In genomic region chr15:97275626-97276395, GRCm38 (mm10) we compare ENCODE assay signal across 25 mouse cellular contexts. TPM values are rescaled to one million over a fixed set of nuclear protein-coding genes. Genes with fewer than 3 reads are reported as not detected.
A peak's percentile ranks its signal among the peaks of the same experiment; 100 is the strongest.
DNase-seq lines count a peak whose midpoint lies in the region; ATAC-seq and TF ChIP-seq lines count a peak whose summit lies in the region.
"Had no signal": no experiment of that assay in that cellular context is flagged by ENCODE, and none has a peak within 500 bp of the region (broad histone marks: within the 10 kb centered on the region; RNA-seq: fewer than 3 reads in every experiment).

No protein-coding gene starts in this region.

- TF ChIP-seq POLR2A in kidney, adult 2 months (IDR thresholded peaks at IDR 0.05; ENCODE audit: low read depth, low read length): no peak

- no peak for ATAC-seq in midbrain, embryonic 16.5 days
- ATAC-seq in midbrain, embryonic 11.5 days (ENCODE audit: low FRiP score): no peak
- ATAC-seq: Patski had no signal

- no peak overlapping the region for H3K4me2 ChIP-seq in midbrain, embryonic 16.5 days (ENCODE audit: low read length)
- no peak overlapping the region for H3K4me2 ChIP-seq in midbrain, embryonic 11.5 days
- H3K4me2 ChIP-seq: embryonic facial prominence, embryonic 12.5 days; heart, embryonic 11.5 days; liver, embryonic 13.5 days; lung, embryonic 15.5 days; neural tube, embryonic 12.5 days had no signal

- H3K36me3 ChIP-seq in kidney, adult 2 months (ENCODE audit: control insufficient read depth, insufficient read depth, low read length): no peaks in the 10 kb centered on the region
- H3K36me3 ChIP-seq in midbrain, embryonic 16.5 days (ENCODE audit: control insufficient read depth, insufficient read depth, low read length): no peaks in the 10 kb centered on the region
- no peaks in the 10 kb centered on the region for H3K36me3 ChIP-seq in midbrain, embryonic 11.5 days (ENCODE audit: control insufficient read depth, insufficient read depth, low read length)
- H3K36me3 ChIP-seq: embryonic facial prominence, embryonic 12.5 days; hindbrain, embryonic 13.5 days; limb, embryonic 12.5 days; liver, embryonic 13.5 days; lung, embryonic 15.5 days; neural tube, embryonic 12.5 days had no signal

- intact Hi-C loops in heart, postnatal 10 days (cut with DNase I): no loop called here

- peak; percentile 54 for DNase-seq in heart, adult 11 months
- no peak for DNase-seq in heart, postnatal 10 days
- DNase-seq in kidney, adult 2 months: peak; percentile 47
- DNase-seq in kidney, adult 11 months: no peak
- DNase-seq in midbrain, embryonic 11.5 days (ENCODE audit: low spot score, missing footprints): no peak
- peak; percentile 32 for DNase-seq in forelimb bud, embryonic 11.5 days (ENCODE audit: low read depth, low spot score)
- DNase-seq in frontal cortex, adult 2 months (ENCODE audit: extremely low spot score in 1 of 2, low spot score in 1 of 2): no peak
- DNase-seq: cerebellum, adult 18-20 months; cerebellum, postnatal 14 days; kidney, adult 18-20 months; kidney, postnatal 14 days; liver, embryonic 13.5 days; right cerebral cortex, postnatal 25 days; spleen, adult 18-20 months; thymus, postnatal 4 days had no signal

- H3K9me3 ChIP-seq in midbrain, embryonic 16.5 days (replicated peaks; ENCODE audit: control insufficient read depth, low read length, poor library complexity, severe bottlenecking): no peaks in the 10 kb centered on the region
- no peaks in the 10 kb centered on the region for H3K9me3 ChIP-seq in midbrain, embryonic 11.5 days (ENCODE audit: control insufficient read depth, low read length)
- H3K9me3 ChIP-seq: embryonic facial prominence, embryonic 12.5 days; forebrain, embryonic 13.5 days; hindbrain, embryonic 13.5 days; limb, embryonic 12.5 days; liver, embryonic 13.5 days; lung, embryonic 15.5 days; neural tube, embryonic 12.5 days had no signal

- no peak overlapping the region for H3K9ac ChIP-seq in midbrain, embryonic 16.5 days (ENCODE audit: low read depth, low read length)
- H3K9ac ChIP-seq in midbrain, embryonic 11.5 days (ENCODE audit: low read length): no peak overlapping the region
- H3K9ac ChIP-seq: embryonic facial prominence, embryonic 12.5 days; forebrain, embryonic 13.5 days; hindbrain, embryonic 13.5 days; limb, embryonic 12.5 days; liver, embryonic 13.5 days; lung, embryonic 15.5 days; neural tube, embryonic 12.5 days had no signal

- WGBS in kidney, adult 2 months: 85% methylated on average over 12 of the region's 12 CpGs
- 75% methylated on average over 12 of the region's 12 CpGs for WGBS in midbrain, embryonic 16.5 days
- WGBS in midbrain, embryonic 11.5 days: 91% methylated on average over 12 of the region's 12 CpGs

- H3K4me3 ChIP-seq in kidney, adult 2 months (ENCODE audit: insufficient read depth, low read depth, low read length): no peak overlapping the region
- H3K4me3 ChIP-seq in midbrain, embryonic 16.5 days (ENCODE audit: low read depth, low read length): no peak overlapping the region
- H3K4me3 ChIP-seq in midbrain, embryonic 11.5 days (ENCODE audit: low read depth, low read length): no peak overlapping the region
- H3K4me3 ChIP-seq: embryonic facial prominence, embryonic 12.5 days; forebrain, embryonic 13.5 days; hindbrain, embryonic 13.5 days; limb, embryonic 12.5 days; liver, embryonic 13.5 days; lung, embryonic 15.5 days; neural tube, embryonic 12.5 days had no signal

- 0 out of 2 replicates have a peak, but pooled peaks cover 10% of the 10 kb centered on the region for H3K4me1 ChIP-seq in kidney, adult 2 months (ENCODE audit: control insufficient read depth, insufficient read depth, low read length)
- peaks cover 20% of the 10 kb centered on the region for H3K4me1 ChIP-seq in midbrain, embryonic 16.5 days (ENCODE audit: control insufficient read depth, insufficient read depth, low read length)
- H3K4me1 ChIP-seq in midbrain, embryonic 11.5 days (ENCODE audit: control insufficient read depth, insufficient read depth, low read length): peaks cover 3% of the 10 kb centered on the region; the same call in 1 of the 2 replicates

- no peak overlapping the region for H3K27ac ChIP-seq in kidney, adult 2 months (ENCODE audit: insufficient read depth, low read depth, low read length)
- peak overlapping the region; percentile 45 for H3K27ac ChIP-seq in midbrain, embryonic 16.5 days (ENCODE audit: low read length)
- no peak overlapping the region for H3K27ac ChIP-seq in midbrain, embryonic 11.5 days (ENCODE audit: low read depth, low read length)
- H3K27ac ChIP-seq: embryonic facial prominence, embryonic 12.5 days; forebrain, embryonic 13.5 days; limb, embryonic 12.5 days; liver, embryonic 13.5 days; lung, embryonic 15.5 days; macrophage; neural tube, embryonic 12.5 days had no signal

- TF ChIP-seq CTCF in kidney, adult 2 months (conservative IDR thresholded peaks at IDR 0.05; ENCODE audit: insufficient read depth, insufficient read length, low read depth, low read length): no peak

- no peaks in the 10 kb centered on the region for H3K27me3 ChIP-seq in kidney, adult 2 months (replicated peaks; ENCODE audit: control insufficient read depth, insufficient read depth, low read length)
- H3K27me3 ChIP-seq in midbrain, embryonic 16.5 days (ENCODE audit: control insufficient read depth, insufficient read depth, low read depth, low read length): no peaks in the 10 kb centered on the region
- no peaks in the 10 kb centered on the region for H3K27me3 ChIP-seq in midbrain, embryonic 11.5 days (ENCODE audit: control insufficient read depth, insufficient read depth, low read length)
- H3K27me3 ChIP-seq: embryonic facial prominence, embryonic 12.5 days; forebrain, embryonic 13.5 days; hindbrain, embryonic 13.5 days; limb, embryonic 12.5 days; liver, embryonic 13.5 days; lung, embryonic 15.5 days; neural tube, embryonic 12.5 days; Patski had no signal

RNA-seq across cellular contexts. Expression of gene Amigo2, which starts 28.7 kb away (rescaled TPM):
- 1 to 10 TPM; 6.6 to 7.8 TPM for total RNA-seq in heart, postnatal 10 days (2021)
- 0.77 and 0.99 TPM in 2 replicates for polyA plus RNA-seq in kidney, adult 2 months (2012; rRNA removed)
- polyA plus RNA-seq in midbrain, embryonic 16.5 days (2015; fragmentation: Nextera tagmentation; extraction: Ambion mirVana): 18.0 and 19.7 TPM in 2 replicates
- polyA plus RNA-seq in midbrain, embryonic 11.5 days (2014; fragmentation: Nextera tagmentation; extraction: Ambion mirVana): 5.9 and 6.6 TPM in 2 replicates
- 10.8 and 12.1 TPM in 2 replicates for polyA plus RNA-seq in frontal cortex, adult 2 months (2012; rRNA removed)
- polyA plus RNA-seq: macrophage had no signal

RNA-seq across cellular contexts. Expression of gene Pced1b, which starts 28.9 kb away (rescaled TPM):
- 1 to 10 TPM; 6.2 to 7.6 TPM for total RNA-seq in heart, postnatal 10 days (2021)
- 5.4 and 8.2 TPM in 2 replicates for polyA plus RNA-seq in kidney, adult 2 months (2012; rRNA removed)
- 5.3 and 7.5 TPM in 2 replicates for polyA plus RNA-seq in midbrain, embryonic 16.5 days (2015; fragmentation: Nextera tagmentation; extraction: Ambion mirVana)
- polyA plus RNA-seq in midbrain, embryonic 11.5 days (2014; fragmentation: Nextera tagmentation; extraction: Ambion mirVana): 3.6 and 4.0 TPM in 2 replicates
- 13.0 and 14.4 TPM in 2 replicates for polyA plus RNA-seq in frontal cortex, adult 2 months (2012; rRNA removed)

Comparison
In these comparisons a context has a peak if more than half of its experiments do, and no peak if none do; other contexts are left out.
1. DNase-seq: peak in heart, adult 11 months (single experiment), kidney, adult 2 months (single experiment) and forelimb bud, embryonic 11.5 days (single experiment); none in heart, postnatal 10 days (0 of 2), kidney, adult 11 months (single experiment), midbrain, embryonic 11.5 days (single experiment) and frontal cortex, adult 2 months (0 of 2).